Mouse (Mus musculus) urinary bladder, postnatal 25 days (tissue): ENCODE measurements around the gene Gm17469.
"Not testable (repeated sequence)": the region's sequence is repeated elsewhere in the genome, so short reads cannot be mapped to it uniquely, and the experiment has no call there.

ENCODE experiments used
- DNase-seq: peaks from one replicate; pipeline ENCODE4 v3.0.0; 2022; ENCODE audit warnings: low spot score

Gm17469 gene

DNA sequence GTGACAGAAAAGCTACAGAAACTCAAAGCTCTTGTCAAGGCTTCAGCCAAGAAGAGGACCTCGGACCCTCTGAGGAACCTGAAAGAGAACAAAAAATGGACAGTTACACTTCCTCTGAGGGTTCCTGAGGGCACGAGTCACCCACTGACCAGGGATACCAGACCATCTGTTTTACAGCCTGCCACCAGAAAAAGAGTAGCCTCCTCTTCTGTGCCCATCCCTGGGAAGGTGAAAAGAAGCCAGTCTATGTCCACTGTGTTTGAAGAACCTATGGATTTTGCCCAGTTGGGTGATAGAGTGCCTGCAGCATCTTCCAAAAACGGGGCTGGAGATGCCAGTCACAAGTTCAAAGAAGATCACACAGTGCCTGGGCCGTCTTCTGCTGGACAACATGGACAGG lies at the start of gene Gm17469:
TSS of gene Gm17469 (plus strand) at position 301 of the 400 bp plus-strand sequence.
- DNase-seq: not testable (repeated sequence)
